Mouse (Mus musculus): ENCODE data around the gene Lypla2.

DNA sequence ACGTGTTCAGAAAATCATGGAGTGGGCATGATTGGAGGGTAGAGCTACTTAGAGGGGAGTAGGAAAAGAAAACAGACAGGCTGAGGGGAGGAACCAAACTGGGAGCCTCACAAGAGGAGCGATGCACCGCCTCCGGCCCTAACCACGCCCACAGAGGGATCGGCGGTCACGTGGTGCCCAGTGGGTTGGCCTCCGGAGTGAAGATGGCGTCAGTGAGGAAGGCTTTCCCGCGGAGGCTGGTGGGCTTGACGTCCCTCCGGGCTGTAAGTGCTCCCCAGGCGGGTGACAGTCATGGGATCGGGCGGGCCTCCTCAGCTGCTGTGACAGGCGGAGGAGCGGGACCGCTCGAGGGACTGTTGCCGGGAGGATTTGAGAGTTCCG is 26.2 kb downstream of the Lypla2 start, which contains the start of gene Hmgcl:
- peak; percentile 52; the same call in 1 of the 2 replicates for TF ChIP-seq POLR2A (IDR thresholded peaks at IDR 0.05; ENCODE audit: borderline replicate concordance, extremely low read depth, insufficient read depth, insufficient read length, poor library complexity, severe bottlenecking)
- TF ChIP-seq CTCF (IDR thresholded peaks at IDR 0.05; ENCODE audit: borderline replicate concordance, extremely low read depth, insufficient read depth, insufficient read length): no peak

Data from brain, embryonic 14.5 days (tissue).